Mouse (Mus musculus): ENCODE measurements around the gene 4933430I17Rik. TPM values are rescaled to one million over a fixed set of nuclear protein-coding genes. Genes with fewer than 3 reads are reported as not detected.

4933430I17Rik gene
- polyA plus RNA-seq, 2 experiments: 0.35 to 0.54 TPM

GRCm38 (mm10) chr4:62509946-62510345, 15.2 kb upstream of the 4933430I17Rik start:
- H3K27me3 ChIP-seq (ENCODE audit: control insufficient read depth, insufficient read depth, low read length): no peaks in the 10 kb centered on the region
- no peak overlapping the region for H3K4me2 ChIP-seq (replicated peaks; ENCODE audit: low read depth, low read length, severe bottlenecking)
- ATAC-seq (ENCODE audit: low FRiP score, low read depth): no peak
- H3K4me1 ChIP-seq (ENCODE audit: control insufficient read depth, insufficient read depth, low read length): no peaks in the 10 kb centered on the region
- TF ChIP-seq POLR2A (IDR thresholded peaks at IDR 0.05; ENCODE audit: borderline replicate concordance, extremely low read depth, insufficient read depth, insufficient read length): no peak
- no peak overlapping the region for H3K27ac ChIP-seq (replicated peaks; ENCODE audit: low read depth, low read length)
- H3K36me3 ChIP-seq (ENCODE audit: control insufficient read depth, insufficient read depth, low read length): peaks cover 74% of the 10 kb centered on the region
- no peak overlapping the region for H3K9ac ChIP-seq (ENCODE audit: low read depth, low read length, severe bottlenecking)
- DNase-seq (ENCODE audit: low spot score): no peak
- H3K4me3 ChIP-seq (replicated peaks; ENCODE audit: low read length): no peak overlapping the region
- 88% methylated on average over 11 of the region's 11 CpGs for WGBS
- H3K9me3 ChIP-seq (ENCODE audit: control insufficient read depth, low read length): no peaks in the 10 kb centered on the region

- no peaks in the 10 kb centered on the region for H3K9me3 ChIP-seq (ENCODE audit: control insufficient read depth, low read length)
- H3K4me2 ChIP-seq (replicated peaks; ENCODE audit: low read depth, low read length, severe bottlenecking): no peak overlapping the region
- H3K27ac ChIP-seq (replicated peaks; ENCODE audit: low read depth, low read length): no peak overlapping the region
- DNase-seq (ENCODE audit: low spot score): no peak
- no peak overlapping the region for H3K4me3 ChIP-seq (replicated peaks; ENCODE audit: low read length)
- no peak for ATAC-seq (ENCODE audit: low FRiP score, low read depth)
- H3K4me1 ChIP-seq (ENCODE audit: control insufficient read depth, insufficient read depth, low read length): peaks cover 17% of the 10 kb centered on the region
- H3K36me3 ChIP-seq (ENCODE audit: control insufficient read depth, insufficient read depth, low read length): peaks cover 51% of the 10 kb centered on the region
- no peaks in the 10 kb centered on the region for H3K27me3 ChIP-seq (ENCODE audit: control insufficient read depth, insufficient read depth, low read length)
- H3K9ac ChIP-seq (ENCODE audit: low read depth, low read length, severe bottlenecking): no peak overlapping the region
- no peak for TF ChIP-seq POLR2A (IDR thresholded peaks at IDR 0.05; ENCODE audit: borderline replicate concordance, extremely low read depth, insufficient read depth, insufficient read length)
- WGBS: 59% methylated on average over 11 of the region's 11 CpGs
Measured at GRCm38 (mm10) chr4:62513998-62514506, 11.1 kb upstream of the 4933430I17Rik start.

DNA sequence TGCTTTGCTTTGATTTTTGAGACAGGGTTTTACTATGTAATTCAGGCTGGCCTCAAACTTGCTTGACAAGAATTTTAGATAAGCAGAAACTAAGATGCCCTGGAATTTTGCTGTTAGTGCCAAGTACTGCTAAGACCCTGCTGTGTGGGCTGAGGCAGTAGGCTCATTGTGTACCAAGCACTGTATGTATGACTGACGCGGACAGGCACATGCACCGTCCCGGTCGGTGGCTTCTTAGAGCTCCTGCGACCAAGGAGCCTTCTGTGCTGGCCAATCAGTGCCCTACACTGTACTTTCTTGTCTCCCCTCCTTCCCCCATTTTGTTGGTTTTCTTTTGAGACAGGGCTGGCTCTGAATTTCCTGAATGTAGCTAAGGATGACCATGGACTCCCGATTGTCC, 10.2 kb upstream of the 4933430I17Rik start:
- no peak for TF ChIP-seq POLR2A (IDR thresholded peaks at IDR 0.05; ENCODE audit: borderline replicate concordance, extremely low read depth, insufficient read depth, insufficient read length)
- Histone ChIP-seq H3K9me3 (ENCODE audit: control insufficient read depth, low read length) (no peaks in the 10 kb centered on the region), H3K4me2 (replicated peaks; ENCODE audit: low read depth, low read length, severe bottlenecking) (no peak overlapping the region), H3K27ac (replicated peaks; ENCODE audit: low read depth, low read length) (no peak overlapping the region), H3K4me1 (ENCODE audit: control insufficient read depth, insufficient read depth, low read length) (peaks cover 19% of the 10 kb centered on the region), H3K4me3 (replicated peaks; ENCODE audit: low read length) (no peak overlapping the region), H3K36me3 (ENCODE audit: control insufficient read depth, insufficient read depth, low read length) (peaks cover 42% of the 10 kb centered on the region), H3K27me3 (ENCODE audit: control insufficient read depth, insufficient read depth, low read length) (no peaks in the 10 kb centered on the region), H3K9ac (ENCODE audit: low read depth, low read length, severe bottlenecking) (no peak overlapping the region)
- WGBS: 79% methylated on average over 7 of the region's 7 CpGs
- DNase-seq (ENCODE audit: low spot score) (no peak), ATAC-seq (ENCODE audit: low FRiP score, low read depth) (no peak)

- H3K4me1 ChIP-seq (ENCODE audit: control insufficient read depth, insufficient read depth, low read length): peaks cover 21% of the 10 kb centered on the region
- no peak overlapping the region for H3K27ac ChIP-seq (replicated peaks; ENCODE audit: low read depth, low read length)
- H3K4me3 ChIP-seq (replicated peaks; ENCODE audit: low read length): no peak overlapping the region
- ATAC-seq (ENCODE audit: low FRiP score, low read depth) (no peak), DNase-seq (ENCODE audit: low spot score) (no peak)
- H3K9me3 ChIP-seq (ENCODE audit: control insufficient read depth, low read length): no peaks in the 10 kb centered on the region
- H3K9ac ChIP-seq (ENCODE audit: low read depth, low read length, severe bottlenecking): no peak overlapping the region
- H3K4me2 ChIP-seq (replicated peaks; ENCODE audit: low read depth, low read length, severe bottlenecking): no peak overlapping the region
- WGBS: 82% methylated on average over 3 of the region's 3 CpGs
- no peak for TF ChIP-seq POLR2A (IDR thresholded peaks at IDR 0.05; ENCODE audit: borderline replicate concordance, extremely low read depth, insufficient read depth, insufficient read length)
- H3K27me3 ChIP-seq (ENCODE audit: control insufficient read depth, insufficient read depth, low read length): no peaks in the 10 kb centered on the region
- peaks cover 37% of the 10 kb centered on the region for H3K36me3 ChIP-seq (ENCODE audit: control insufficient read depth, insufficient read depth, low read length)
Measured at GRCm38 (mm10) chr4:62515490-62515889, 9.7 kb upstream of the 4933430I17Rik start.

DNA sequence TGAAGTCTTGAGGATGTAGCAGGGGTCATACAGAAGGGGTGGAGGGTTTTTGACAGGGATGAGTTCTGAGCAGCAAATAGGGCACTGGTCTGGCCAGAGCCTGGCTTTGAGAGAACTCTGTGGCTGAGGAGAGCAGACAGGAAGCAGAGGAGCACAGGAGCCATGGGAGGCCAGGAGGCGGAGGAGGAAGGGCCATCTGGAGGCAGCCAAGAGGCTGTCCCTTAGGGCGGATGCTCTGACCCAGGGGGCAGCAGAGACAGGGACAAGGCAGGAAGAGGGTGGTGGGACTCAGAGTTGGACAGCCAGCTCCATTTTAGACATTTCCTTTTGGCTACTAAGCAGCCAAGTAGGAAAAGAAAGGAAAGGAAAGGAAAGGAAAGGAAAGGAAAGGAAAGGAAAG, 9.1 kb upstream of the 4933430I17Rik start:
- no peak for TF ChIP-seq POLR2A (IDR thresholded peaks at IDR 0.05; ENCODE audit: borderline replicate concordance, extremely low read depth, insufficient read depth, insufficient read length)
- Histone ChIP-seq H3K4me3 (replicated peaks; ENCODE audit: low read length) (no peak overlapping the region), H3K27me3 (ENCODE audit: control insufficient read depth, insufficient read depth, low read length) (no peaks in the 10 kb centered on the region), H3K36me3 (ENCODE audit: control insufficient read depth, insufficient read depth, low read length) (peaks cover 31% of the 10 kb centered on the region), H3K27ac (replicated peaks; ENCODE audit: low read depth, low read length) (no peak overlapping the region), H3K4me1 (ENCODE audit: control insufficient read depth, insufficient read depth, low read length) (peaks cover 22% of the 10 kb centered on the region), H3K9me3 (ENCODE audit: control insufficient read depth, low read length) (no peaks in the 10 kb centered on the region), H3K9ac (ENCODE audit: low read depth, low read length, severe bottlenecking) (no peak overlapping the region), H3K4me2 (replicated peaks; ENCODE audit: low read depth, low read length, severe bottlenecking) (no peak overlapping the region)
- WGBS: 46% methylated on average over 2 of the region's 2 CpGs
- DNase-seq (ENCODE audit: low spot score): no peak
- ATAC-seq (ENCODE audit: low FRiP score, low read depth): no peak

- 83% methylated on average over 1 of the region's 1 CpGs for WGBS
- DNase-seq (ENCODE audit: low spot score): no peak
- H3K9ac ChIP-seq (ENCODE audit: low read depth, low read length, severe bottlenecking): no peak overlapping the region
- no peaks in the 10 kb centered on the region for H3K9me3 ChIP-seq (ENCODE audit: control insufficient read depth, low read length)
- no peak overlapping the region for H3K4me3 ChIP-seq (replicated peaks; ENCODE audit: low read length)
- peaks cover 26% of the 10 kb centered on the region for H3K36me3 ChIP-seq (ENCODE audit: control insufficient read depth, insufficient read depth, low read length)
- no peak overlapping the region for H3K4me2 ChIP-seq (replicated peaks; ENCODE audit: low read depth, low read length, severe bottlenecking)
- no peak for TF ChIP-seq POLR2A (IDR thresholded peaks at IDR 0.05; ENCODE audit: borderline replicate concordance, extremely low read depth, insufficient read depth, insufficient read length)
- no peak for ATAC-seq (ENCODE audit: low FRiP score, low read depth)
- no peak overlapping the region for H3K27ac ChIP-seq (replicated peaks; ENCODE audit: low read depth, low read length)
- no peaks in the 10 kb centered on the region for H3K27me3 ChIP-seq (ENCODE audit: control insufficient read depth, insufficient read depth, low read length)
- peaks cover 22% of the 10 kb centered on the region for H3K4me1 ChIP-seq (ENCODE audit: control insufficient read depth, insufficient read depth, low read length)
Measured at GRCm38 (mm10) chr4:62516579-62516978, 8.6 kb upstream of the 4933430I17Rik start.
